Mouse (Mus musculus) mammary gland, adult 2 months (tissue): ENCODE measurements around the gene Kcnk15. TPM values are rescaled to one million over a fixed set of nuclear protein-coding genes. Genes with fewer than 3 reads are reported as not detected.

Experiments
- polyA plus RNA-seq: library from polyadenylated mRNA; depleted of rRNA; stranded (reverse); fragments of >200 nt; gene quantifications from 2 replicates; pipeline ENCODE4 v1.2.3, GENCODE M21; 2012; ENCODE audit warnings: low replicate concordance; rRNA removed

Kcnk15 gene
- polyA plus RNA-seq, result not detected in 2 replicates

DNA sequence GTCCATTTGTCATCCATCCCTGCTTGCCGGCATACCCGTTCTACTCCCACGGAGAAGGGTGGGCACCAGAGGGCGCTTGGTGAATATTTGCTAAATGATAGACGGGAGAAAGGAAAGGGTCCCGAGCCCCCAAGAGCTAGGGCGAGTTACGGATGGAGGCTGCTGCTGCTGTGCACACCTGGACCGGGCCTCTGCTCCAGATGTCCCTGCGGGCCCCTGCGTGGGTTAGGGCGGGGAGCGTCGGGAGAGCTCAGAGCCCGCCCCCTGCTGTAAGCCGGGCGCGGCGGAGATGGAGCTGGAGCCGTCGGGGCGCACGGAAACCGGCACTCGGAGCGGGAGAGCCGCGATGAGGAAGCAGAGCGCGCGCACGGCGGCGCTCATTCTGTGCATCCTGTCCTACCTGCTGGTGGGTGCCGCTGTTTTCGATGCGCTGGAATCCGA, at the start of gene Kcnk15:
Kcnk15 (plus strand) TSS at position 191 of the 441 bp plus-strand sequence.

DNA sequence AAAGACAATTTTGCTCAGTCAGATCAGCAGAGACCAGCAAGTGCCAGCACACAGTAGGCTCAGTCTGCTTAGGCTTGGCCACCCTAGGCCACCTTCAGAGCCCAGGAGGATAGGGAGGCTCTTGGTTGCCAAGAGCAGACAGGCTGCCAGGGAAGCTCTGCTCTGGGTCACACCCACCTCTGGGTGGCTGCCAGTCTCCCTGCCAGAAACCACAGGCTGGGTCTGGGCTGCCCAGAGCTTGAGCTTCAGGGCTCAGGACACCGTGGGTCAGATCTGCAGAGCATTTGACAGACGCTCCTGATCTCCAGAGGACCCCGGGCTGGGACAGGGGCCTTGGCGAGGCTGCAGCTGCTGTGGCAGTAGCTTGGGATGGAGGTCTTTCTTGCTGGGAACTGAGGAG, 32.8 kb upstream of the Kcnk15 start, which contains the start of gene Ccn5:
Ccn5 (plus strand) TSS at position 255 of the 400 bp plus-strand sequence.

Other genes starting within 250 kb of the Kcnk15 start
- gene Serinc3, start 208.5 kb upstream of the Kcnk15 start, polyA plus RNA-seq, result 326 and 633 TPM in 2 replicates
- gene Pkig, start 195.3 kb upstream of the Kcnk15 start, polyA plus RNA-seq, result 97.0 and 131 TPM in 2 replicates
- 2.2 and 2.7 TPM in 2 replicates for gene Ada, start 103.4 kb upstream of the Kcnk15 start, polyA plus RNA-seq
- gene Ccn5, start 32.8 kb upstream of the Kcnk15 start, polyA plus RNA-seq, result 16.1 and 19.6 TPM in 2 replicates
- gene Rims4, start 65.0 kb downstream of the Kcnk15 start, polyA plus RNA-seq, result 1.2 and 1.9 TPM in 2 replicates
- gene Ywhab, start 141.3 kb downstream of the Kcnk15 start, polyA plus RNA-seq, result 54.2 and 98.4 TPM in 2 replicates
- 1.6 and 1.7 TPM in 2 replicates for gene Pabpc1l, start 171.8 kb downstream of the Kcnk15 start, polyA plus RNA-seq
- gene Stk4, start 216.7 kb downstream of the Kcnk15 start, polyA plus RNA-seq, result 21.8 and 26.0 TPM in 2 replicates
- gene Tomm34, start 217.5 kb downstream of the Kcnk15 start, polyA plus RNA-seq, result 58.9 and 67.9 TPM in 2 replicates